In genomic region chr11:69879711-69880110, GRCm38 (mm10) we compare ENCODE assay signal across 9 mouse cellular contexts. TPM values are rescaled to one million over a fixed set of nuclear protein-coding genes. Genes with fewer than 3 reads are reported as not detected.
DNase-seq lines count a peak whose midpoint lies in the region; ATAC-seq lines count a peak whose summit lies in the region.
"Had no signal": no experiment of that assay in that cellular context is flagged by ENCODE, and none has a peak within 500 bp of the region (broad histone marks: within the 10 kb centered on the region; RNA-seq: fewer than 3 reads in every experiment).

No protein-coding gene starts in this region.

- H3K4me3 ChIP-seq in liver, embryonic 12.5 days: peak overlapping the region; percentile 65

- no peaks in the 10 kb centered on the region for H3K36me3 ChIP-seq in liver, embryonic 12.5 days

- ATAC-seq in liver, embryonic 12.5 days: no peak

- H3K9ac ChIP-seq in liver, embryonic 12.5 days: peak overlapping the region; percentile 73

- WGBS in liver, embryonic 12.5 days (ENCODE audit: insufficient replicate concordance): 73% methylated on average over 15 of the region's 15 CpGs

- DNase-seq in heart, adult 11 months: peak; percentile 96
- DNase-seq in heart, postnatal 10 days: no peak
- DNase-seq in thymus, postnatal 4 days: peak; percentile 26
- no peak for DNase-seq in thymus, postnatal 36 days
- no peak for DNase-seq in urinary bladder, postnatal 14 days (ENCODE audit: low spot score)
- no peak for DNase-seq in left cerebral cortex, postnatal 36 days (ENCODE audit: low spot score in 2 of 2)
- DNase-seq in layer of hippocampus, adult 8-10 months (ENCODE audit: low spot score in 2 of 2): no peak

- H3K27me3 ChIP-seq in liver, embryonic 12.5 days (replicated peaks): no peaks in the 10 kb centered on the region

- peak overlapping the region; percentile 87 for H3K27ac ChIP-seq in liver, embryonic 12.5 days

- H3K4me1 ChIP-seq in liver, embryonic 12.5 days: peaks cover 89% of the 10 kb centered on the region

- no peaks in the 10 kb centered on the region for H3K9me3 ChIP-seq in liver, embryonic 12.5 days (replicated peaks)

- H3K4me2 ChIP-seq in liver, embryonic 12.5 days: peak overlapping the region; percentile 96

- intact Hi-C loops in heart, postnatal 10 days (cut with DNase I): loop anchor here (1.0 to 5.0 kb wide), 3 partner anchors 39 to 152 kb away; no protein-coding TSS in a partner anchor
- intact Hi-C loops in left cerebral cortex, postnatal 36 days (cut with DNase I): loop anchor here (5.0 kb wide), 1 partner anchor 77 kb away; the partner anchor contains the start of gene Fgf11

RNA-seq across cellular contexts. Expression of gene Kctd11, which starts 1.5 kb away (rescaled TPM):
- total RNA-seq in heart, postnatal 10 days (2021): 1 to 10 TPM; 3.0 to 3.5 TPM
- polyA plus RNA-seq in liver, embryonic 12.5 days (2016; fragmentation: Nextera tagmentation; extraction: Ambion mirVana): 1.3 TPM in 2 replicates
- total RNA-seq in left cerebral cortex, postnatal 36 days (2021): 1 to 10 TPM in 1 of 2 experiments, under 1 TPM in 1; 0.93 to 1.3 TPM
- 1 to 10 TPM; 1.4 to 2.8 (median 1.6) TPM for total RNA-seq in layer of hippocampus, adult 8-10 months (2022)

RNA-seq across cellular contexts. Expression of gene Tmem95, which starts 1.9 kb away (rescaled TPM):
- total RNA-seq in heart, postnatal 10 days (2021): not detected
- not detected in 2 replicates for polyA plus RNA-seq in liver, embryonic 12.5 days (2016; fragmentation: Nextera tagmentation; extraction: Ambion mirVana)
- total RNA-seq in left cerebral cortex, postnatal 36 days (2021): not detected
- not detected for total RNA-seq in layer of hippocampus, adult 8-10 months (2022)
- total RNA-seq: gastrocnemius, postnatal 36 days had no signal

RNA-seq across cellular contexts. Expression of gene Acap1, which starts 15.6 kb away (rescaled TPM):
- 1 to 10 TPM; 2.7 to 3.0 TPM for total RNA-seq in heart, postnatal 10 days (2021)
- 7.6 and 8.1 TPM in 2 replicates for polyA plus RNA-seq in liver, embryonic 12.5 days (2016; fragmentation: Nextera tagmentation; extraction: Ambion mirVana)
- under 1 TPM in 1 of 2 experiments, not detected in 1; 0.27 TPM for total RNA-seq in left cerebral cortex, postnatal 36 days (2021)
- total RNA-seq in layer of hippocampus, adult 8-10 months (2022): under 1 TPM in 2 of 4 experiments, not detected in 2; 0.14 to 0.34 TPM

RNA-seq across cellular contexts. Expression of gene 2810408A11Rik, which starts 21.1 kb away (rescaled TPM):
- 1 to 10 TPM; 2.1 to 2.7 TPM for total RNA-seq in heart, postnatal 10 days (2021)
- 2.3 TPM in 2 replicates for polyA plus RNA-seq in liver, embryonic 12.5 days (2016; fragmentation: Nextera tagmentation; extraction: Ambion mirVana)
- under 1 TPM in 1 of 2 experiments, not detected in 1; 0.64 TPM for total RNA-seq in left cerebral cortex, postnatal 36 days (2021)
- total RNA-seq in layer of hippocampus, adult 8-10 months (2022): under 1 TPM in 2 of 4 experiments, not detected in 2; 0.64 to 0.72 TPM

RNA-seq across cellular contexts. Expression of gene Neurl4, which starts 21.2 kb away (rescaled TPM):
- total RNA-seq in heart, postnatal 10 days (2021): 10 to 100 TPM; 39.2 to 39.9 TPM
- polyA plus RNA-seq in liver, embryonic 12.5 days (2016; fragmentation: Nextera tagmentation; extraction: Ambion mirVana): 4.5 and 5.7 TPM in 2 replicates
- 100 to 1,000 TPM; 114 to 121 TPM for total RNA-seq in left cerebral cortex, postnatal 36 days (2021)
- 100 to 1,000 TPM in 3 of 4 experiments, 10 to 100 TPM in 1; 92.4 to 126 (median 112) TPM for total RNA-seq in layer of hippocampus, adult 8-10 months (2022)

Comparison
In these comparisons a context has a peak if more than half of its experiments do, and no peak if none do; other contexts are left out.
1. DNase-seq: peak in heart, adult 11 months (single experiment) and thymus, postnatal 4 days (single experiment); none in heart, postnatal 10 days (0 of 2), thymus, postnatal 36 days (0 of 2), urinary bladder, postnatal 14 days (single experiment), left cerebral cortex, postnatal 36 days (0 of 2) and layer of hippocampus, adult 8-10 months (0 of 2).